Mouse (Mus musculus) central nervous system, embryonic 11.5 days (tissue): ENCODE results near the gene Ccnb2. TPM values are rescaled to one million over a fixed set of nuclear protein-coding genes. Genes with fewer than 3 reads are reported as not detected.

Experiments
- polyA plus RNA-seq: library from polyadenylated mRNA; depleted of rRNA; stranded (reverse); fragments of >200 nt; gene quantifications from 2 replicates; pipeline ENCODE4 v1.2.3, GENCODE M21; 2012; rRNA removed

The Ccnb2 gene
- 88.1 and 117 TPM in 2 replicates for polyA plus RNA-seq

DNA sequence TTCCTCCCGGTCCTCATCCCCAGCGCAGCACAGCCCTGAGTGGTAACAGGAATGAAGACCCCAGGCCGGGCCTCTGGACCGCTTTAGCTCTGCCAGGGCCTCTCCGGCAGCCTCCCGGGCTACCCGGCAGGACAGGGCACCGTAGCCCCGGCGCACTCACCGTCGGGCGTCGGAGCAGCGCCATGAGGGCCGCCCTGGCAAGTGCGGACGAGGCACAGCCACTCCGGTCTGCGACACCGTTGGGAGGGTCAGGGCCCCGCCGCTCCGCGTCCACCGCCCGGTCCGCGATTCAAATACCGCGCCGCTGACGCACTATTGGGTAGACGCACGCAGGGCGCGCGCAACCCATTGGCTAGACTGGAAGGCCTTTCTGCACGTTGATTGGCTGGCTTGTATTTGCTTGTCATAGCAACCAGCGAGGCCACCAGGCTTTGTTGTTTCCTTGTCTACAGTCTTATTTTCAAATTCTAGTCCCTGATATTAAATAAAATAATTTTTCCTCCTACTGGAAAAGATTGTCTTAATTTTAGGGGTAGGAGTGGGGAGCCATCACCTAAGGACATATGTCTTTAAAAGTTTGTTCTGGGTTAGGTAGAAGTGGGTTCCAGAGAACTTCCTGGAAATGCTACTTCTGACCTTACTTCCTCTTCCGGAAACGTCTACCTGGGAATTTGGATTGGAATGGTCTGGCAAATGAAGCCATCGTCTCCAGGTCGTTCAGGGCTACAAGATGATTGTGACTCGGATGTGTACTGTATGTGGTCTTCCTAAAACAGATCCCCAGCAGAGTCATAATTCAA is at the start of gene Ccnb2:
Gene Ccnb2 (minus strand): TSS at position 291 of the 800 bp plus-strand sequence.

Other genes starting within 250 kb of the Ccnb2 start
- gene Myo1e, start 214.2 kb downstream of the Ccnb2 start, polyA plus RNA-seq, result 5.4 and 6.8 TPM in 2 replicates
- gene Rnf111, start 82.2 kb upstream of the Ccnb2 start, polyA plus RNA-seq, result 25.0 and 47.9 TPM in 2 replicates
- gene Sltm, start 121.2 kb upstream of the Ccnb2 start, polyA plus RNA-seq, result 75.5 and 122 TPM in 2 replicates
- gene Gm10642, start 234.7 kb upstream of the Ccnb2 start, polyA plus RNA-seq, result 0.14 and 0.31 TPM in 2 replicates
- gene Mindy2, start 235.6 kb upstream of the Ccnb2 start, polyA plus RNA-seq, result 7.2 and 10.2 TPM in 2 replicates